Mouse (Mus musculus) neural tube, embryonic 14.5 days (tissue): ENCODE results near the gene Fahd2a. TPM values are rescaled to one million over a fixed set of nuclear protein-coding genes. Genes with fewer than 3 reads are reported as not detected.

Experiments
- ATAC-seq: fragments of 200-750 bp; cut with Nextera tagmentation; 2 replicates; pipeline ENCODE4 v1.8.0; 2017; ENCODE audit warnings: low read depth, mild to moderate bottlenecking, moderate TSS enrichment, moderate library complexity
- H3K27ac ChIP-seq: fragments of 300-500 bp; sonication (generic); 2 replicates; pipeline ENCODE4 v1.5.1; 2014; ENCODE audit warnings: low read depth, mild to moderate bottlenecking, control low read depth, low read length, moderate library complexity, mixed read lengths
- H3K27me3 ChIP-seq: fragments of 300-500 bp; sonication (generic); 2 replicates; pipeline ENCODE4 v1.6.1; 2014; ENCODE audit warnings: low read length; ENCODE audit not compliant: control insufficient read depth, insufficient read depth
- H3K36me3 ChIP-seq: fragments of 300-500 bp; sonication (generic); 2 replicates; pipeline ENCODE4 v1.6.1; 2014; ENCODE audit warnings: low read length, mixed read lengths; ENCODE audit not compliant: control insufficient read depth, insufficient read depth
- H3K4me1 ChIP-seq: fragments of 300-500 bp; sonication (generic); 2 replicates; pipeline ENCODE4 v1.6.1; 2014; ENCODE audit warnings: low read length; ENCODE audit not compliant: control insufficient read depth, insufficient read depth
- H3K4me2 ChIP-seq: fragments of 300-500 bp; sonication (generic); 2 replicates; pipeline ENCODE4 v1.6.1; 2014; ENCODE audit warnings: mild to moderate bottlenecking, low read depth, low read length, control low read depth
- H3K4me3 ChIP-seq: fragments of 300-500 bp; sonication (generic); 2 replicates; pipeline ENCODE4 v1.5.1; 2014; ENCODE audit warnings: low read depth, low read length, control low read depth, mixed read lengths
- H3K9ac ChIP-seq: fragments of 300-500 bp; sonication (generic); replicated peaks from 2 replicates; pipeline ENCODE4 v1.6.1; 2014; ENCODE audit warnings: low read depth, mild to moderate bottlenecking, control low read depth, low read length, mixed read lengths
- H3K9me3 ChIP-seq: fragments of 300-500 bp; sonication (generic); 2 replicates; pipeline ENCODE4 v1.6.1; 2016; ENCODE audit warnings: low read length; ENCODE audit not compliant: control insufficient read depth
- WGBS: fragments of 180-500 bp; shearing (Covaris S2); extraction: QIAGEN DNeasy Blood & Tissue Kit; methylation state at CpG from one replicate; pipeline ENCODE4 v1.1.7; 2014; 5-methylcytosine and 5-hydroxymethylcytosine counted together
- polyA plus RNA-seq: library from polyadenylated mRNA; unstranded; fragments of >200 nt; fragmentation: Nextera tagmentation; extraction: Ambion mirVana; gene quantifications from 2 replicates; pipeline ENCODE4 v1.2.1, GENCODE M21; 2014

Fahd2a gene
- 31.9 and 40.6 TPM in 2 replicates for polyA plus RNA-seq

- H3K4me3 ChIP-seq, result peak within 1 kb of the TSS; percentile 53
- H3K36me3 ChIP-seq, result no peaks in the 10 kb centered on the region
- H3K27me3 ChIP-seq, result no peaks in the 10 kb centered on the region
- H3K4me2 ChIP-seq, result peak within 1 kb of the TSS; percentile 85
- peak; percentile 95 for ATAC-seq
- peak within 1 kb of the TSS; percentile 58 for H3K9ac ChIP-seq
- WGBS, result 4% methylated on average over 37 of the region's 37 CpGs
- H3K27ac ChIP-seq, result no peak within 1 kb of the TSS
- H3K4me1 ChIP-seq, result peaks cover 7% of the 10 kb centered on the region
- H3K9me3 ChIP-seq, result no peaks in the 10 kb centered on the region
These were observed at the start of gene Fahd2a for GRCm38 (mm10) chr2:127444055-127444789. Fahd2a (minus strand) TSS chr2:127444565.

GRCm38 (mm10) chr2:127484476-127485170, 40.3 kb upstream of the Fahd2a start:
- Histone ChIP-seq H3K4me1 (peaks cover 9% of the 10 kb centered on the region), H3K27me3 (peaks cover 56% of the 10 kb centered on the region), H3K4me2 (peak overlapping the region; percentile 38), H3K9me3 (no peaks in the 10 kb centered on the region), H3K27ac (no peak overlapping the region), H3K4me3 (0 out of 2 replicates have a peak overlapping the region, but pooled peaks have one; percentile 5), H3K36me3 (no peaks in the 10 kb centered on the region), H3K9ac (0 out of 2 replicates have a peak overlapping the region, but pooled peaks have one; percentile 3)
- ATAC-seq, result peak; percentile 71; the same call in 1 of the 2 replicates
- WGBS, result 7% methylated on average over 19 of the region's 19 CpGs

GRCm38 (mm10) chr2:127483001-127483400, 38.6 kb upstream of the Fahd2a start:
- peaks cover 56% of the 10 kb centered on the region for H3K27me3 ChIP-seq
- ATAC-seq, result no peak
- H3K4me1 ChIP-seq, result peaks cover 9% of the 10 kb centered on the region
- no peaks in the 10 kb centered on the region for H3K36me3 ChIP-seq
- H3K4me3 ChIP-seq, result 0 out of 2 replicates have a peak overlapping the region, but pooled peaks have one; percentile 4
- H3K27ac ChIP-seq, result no peak overlapping the region
- H3K9ac ChIP-seq, result no peak overlapping the region
- no peaks in the 10 kb centered on the region for H3K9me3 ChIP-seq
- 1% methylated on average over 21 of the region's 21 CpGs for WGBS
- peak overlapping the region; percentile 50; the same call in 1 of the 2 replicates for H3K4me2 ChIP-seq

DNA sequence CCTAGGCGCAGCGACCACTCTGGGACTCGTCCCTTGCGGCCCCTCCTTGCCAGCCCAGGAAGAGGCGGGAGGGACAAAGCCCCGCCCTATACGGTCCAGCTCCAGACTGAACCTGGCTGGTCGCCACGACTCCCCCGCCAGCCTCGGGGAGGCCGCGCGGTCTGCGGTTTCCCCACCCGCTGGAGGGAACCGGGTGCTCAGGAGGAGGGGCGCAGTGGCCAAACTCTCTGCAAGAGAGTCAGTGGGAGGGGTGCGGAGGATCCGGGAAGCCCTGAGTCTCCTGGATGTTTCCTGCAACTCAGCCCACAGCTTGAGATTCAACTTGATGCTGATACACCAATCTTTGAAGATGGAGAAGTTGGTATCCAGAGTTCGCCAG, 38.2 kb upstream of the Fahd2a start:
- H3K9me3 ChIP-seq, result no peaks in the 10 kb centered on the region
- H3K27me3 ChIP-seq, result peaks cover 56% of the 10 kb centered on the region
- 0% methylated on average over 21 of the region's 21 CpGs for WGBS
- H3K4me1 ChIP-seq, result peaks cover 9% of the 10 kb centered on the region
- peak; percentile 54 for ATAC-seq
- H3K4me2 ChIP-seq, result peak overlapping the region; percentile 50
- H3K4me3 ChIP-seq, result peak overlapping the region; percentile 30
- no peaks in the 10 kb centered on the region for H3K36me3 ChIP-seq
- H3K27ac ChIP-seq, result no peak overlapping the region
- H3K9ac ChIP-seq, result 0 out of 2 replicates have a peak overlapping the region, but pooled peaks have one; percentile 25

GRCm38 (mm10) chr2:127481841-127482532, 37.6 kb upstream of the Fahd2a start:
- peak; percentile 19; the same call in 1 of the 2 replicates for ATAC-seq
- Histone ChIP-seq H3K4me2 (peak overlapping the region; percentile 50), H3K27me3 (peaks cover 56% of the 10 kb centered on the region), H3K4me3 (peak overlapping the region; percentile 30), H3K27ac (no peak overlapping the region), H3K9ac (0 out of 2 replicates have a peak overlapping the region, but pooled peaks have one; percentile 25), H3K4me1 (peaks cover 9% of the 10 kb centered on the region), H3K36me3 (no peaks in the 10 kb centered on the region), H3K9me3 (no peaks in the 10 kb centered on the region)
- under 1% methylated on average over 54 of the region's 59 CpGs for WGBS

- Histone ChIP-seq H3K4me1 (peaks cover 9% of the 10 kb centered on the region), H3K27ac (no peak overlapping the region), H3K9ac (no peak overlapping the region), H3K27me3 (peaks cover 44% of the 10 kb centered on the region), H3K36me3 (no peaks in the 10 kb centered on the region), H3K4me3 (no peak overlapping the region), H3K9me3 (no peaks in the 10 kb centered on the region), H3K4me2 (no peak overlapping the region)
- 65% methylated on average over 10 of the region's 10 CpGs for WGBS
- no peak for ATAC-seq
These were observed 35.4 kb upstream of the Fahd2a start for GRCm38 (mm10) chr2:127479763-127480162.

DNA sequence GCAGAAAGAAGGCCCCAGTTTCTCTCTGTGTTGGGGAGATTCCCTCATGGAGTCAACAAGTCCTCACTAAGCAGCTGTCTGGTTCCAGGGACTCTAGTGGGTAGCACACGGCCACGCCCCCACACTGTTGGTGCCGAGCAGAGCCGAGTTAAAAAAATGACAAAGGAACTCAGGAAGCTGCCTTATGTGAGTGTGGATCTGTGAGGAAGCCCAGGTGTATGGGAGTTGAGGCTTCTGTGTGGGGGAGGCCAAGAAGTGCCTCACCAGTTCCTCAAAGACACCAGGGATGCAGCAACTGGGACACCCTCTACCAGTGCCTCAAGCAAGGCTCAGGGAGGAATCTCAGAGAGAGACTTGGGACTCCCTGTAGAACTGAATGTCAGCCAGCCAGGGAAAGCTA, 34.8 kb upstream of the Fahd2a start:
- Histone ChIP-seq H3K4me2 (no peak overlapping the region), H3K9ac (no peak overlapping the region), H3K4me1 (peaks cover 6% of the 10 kb centered on the region), H3K4me3 (no peak overlapping the region), H3K36me3 (no peaks in the 10 kb centered on the region), H3K27me3 (peaks cover 39% of the 10 kb centered on the region), H3K27ac (no peak overlapping the region), H3K9me3 (no peaks in the 10 kb centered on the region)
- WGBS, result 74% methylated on average over 4 of the region's 4 CpGs
- ATAC-seq, result no peak

DNA sequence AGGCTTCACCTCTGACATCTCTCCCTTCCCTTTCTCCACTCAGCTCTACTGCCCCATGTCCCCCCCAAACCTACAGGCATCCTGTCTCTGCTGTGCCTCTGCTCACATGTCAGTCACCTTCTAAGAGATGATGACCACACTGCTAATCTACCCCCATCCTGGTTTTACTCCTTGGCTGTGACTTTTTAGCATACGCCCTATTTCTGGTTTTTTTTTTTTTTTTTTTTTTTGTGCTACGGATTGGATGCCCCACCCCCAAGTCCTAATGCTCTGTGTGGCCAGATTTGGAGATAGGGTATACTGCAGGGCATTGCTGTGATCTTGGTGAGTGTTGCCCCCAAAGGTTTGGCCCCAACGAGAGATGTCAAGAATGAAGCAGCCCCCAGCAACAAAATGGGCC, 27.9 kb upstream of the Fahd2a start:
- 71% methylated on average over 3 of the region's 3 CpGs for WGBS
- no peaks in the 10 kb centered on the region for H3K9me3 ChIP-seq

More for the DNA sequence above, 27.9 kb upstream of the Fahd2a start:
- ATAC-seq, result no peak
- H3K27me3 ChIP-seq, result no peaks in the 10 kb centered on the region
- H3K4me3 ChIP-seq, result no peak overlapping the region
- H3K27ac ChIP-seq, result no peak overlapping the region
- H3K9ac ChIP-seq, result no peak overlapping the region
- no peaks in the 10 kb centered on the region for H3K36me3 ChIP-seq
- no peaks in the 10 kb centered on the region for H3K4me1 ChIP-seq
- no peak overlapping the region for H3K4me2 ChIP-seq
